Mouse (Mus musculus): ENCODE data around the gene Ly86. TPM values are rescaled to one million over a fixed set of nuclear protein-coding genes. Genes with fewer than 3 reads are reported as not detected.
A peak's percentile ranks its signal among the peaks of the same experiment; 100 is the strongest.

The Ly86 gene
- total and polyA plus RNA-seq, 3 experiments = 2.1 to 6.0 (median 5.9) TPM

DNA sequence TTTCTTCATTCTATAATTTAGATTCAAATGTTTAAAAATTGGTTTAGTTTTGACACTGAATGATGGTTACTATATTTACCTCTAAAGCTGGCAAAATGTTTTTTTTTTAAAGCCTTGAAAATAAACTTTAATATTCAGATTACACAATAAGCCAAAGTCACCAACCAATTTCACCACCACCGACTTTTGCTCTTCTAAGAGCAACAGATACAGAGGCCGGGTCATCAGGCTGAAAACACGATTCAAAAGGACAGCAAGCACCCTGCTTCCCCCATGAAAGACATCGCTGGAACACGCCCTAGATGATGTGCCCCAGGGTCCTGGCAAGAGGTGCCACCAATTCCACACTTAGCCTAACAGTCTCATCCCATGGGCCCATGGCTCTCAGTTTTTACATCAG, 113.5 kb downstream of the Ly86 start:
- DNase-seq = peak; percentile 24

DNA sequence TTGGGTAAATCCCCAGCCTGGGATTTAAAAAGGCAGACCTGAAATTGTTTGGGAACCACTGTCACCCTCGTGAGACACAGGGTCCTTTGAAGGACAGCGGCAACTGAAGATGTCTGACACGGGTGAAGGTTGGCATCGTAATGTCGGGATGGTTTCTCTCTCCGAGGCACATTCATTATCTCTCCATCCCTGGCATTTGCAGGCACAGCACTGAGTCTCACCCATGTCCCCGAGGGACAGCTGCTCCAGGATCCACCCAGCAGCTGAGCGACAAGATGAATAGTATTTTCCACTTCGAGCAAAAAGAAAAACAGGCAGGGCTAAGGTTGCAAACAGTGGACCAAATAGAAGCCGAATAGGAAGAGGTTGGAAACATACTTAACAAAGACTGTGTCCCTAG, 114.0 kb downstream of the Ly86 start:
- DNase-seq = peak; percentile 19

DNA sequence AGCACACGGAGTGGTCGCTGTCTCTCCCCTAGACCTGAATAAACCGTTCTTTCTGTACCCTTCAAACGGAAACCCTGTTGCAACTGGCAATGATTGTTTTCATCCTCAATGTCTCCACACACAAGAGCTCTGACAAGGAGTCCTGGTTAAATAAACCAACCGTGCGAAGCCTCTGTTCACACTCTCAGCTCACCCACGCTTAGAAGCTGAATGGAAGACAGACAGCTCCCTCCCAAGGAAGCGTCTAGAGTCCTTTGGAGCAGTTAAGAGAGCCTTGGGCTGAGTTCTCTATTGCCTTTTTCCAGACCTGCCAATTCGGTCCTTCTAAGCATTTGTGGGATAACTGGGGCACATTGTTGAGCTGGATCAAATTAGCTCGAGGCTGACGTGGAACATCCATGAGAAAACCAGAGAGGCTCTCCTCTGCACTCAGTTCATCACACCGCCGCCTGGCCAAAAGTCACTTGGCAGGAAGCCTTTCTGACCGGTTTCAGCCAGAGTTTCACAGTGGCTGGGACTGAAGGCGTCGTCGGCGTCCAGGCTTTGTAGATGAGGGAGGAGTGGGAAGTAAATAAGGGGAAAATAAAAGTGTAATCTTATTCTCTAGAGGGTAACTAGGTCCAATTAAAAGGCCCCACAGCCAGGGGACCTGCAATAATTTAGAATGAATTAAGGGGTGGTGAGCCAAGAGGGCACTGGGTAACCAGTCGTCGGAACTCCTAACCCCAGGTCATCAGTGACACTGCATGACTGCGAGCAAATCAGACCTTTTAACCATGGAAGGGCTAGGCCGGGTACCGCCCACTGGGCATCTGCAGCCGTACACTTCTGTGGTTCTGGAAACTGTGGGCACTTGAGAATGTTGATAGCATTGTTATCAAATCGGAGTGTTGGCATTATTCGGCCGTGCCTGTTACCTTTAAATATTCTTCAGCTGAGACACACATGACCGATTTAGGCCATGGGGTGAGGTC, 115.2 kb downstream of the Ly86 start:
- peak; percentile 77 for DNase-seq

DNA sequence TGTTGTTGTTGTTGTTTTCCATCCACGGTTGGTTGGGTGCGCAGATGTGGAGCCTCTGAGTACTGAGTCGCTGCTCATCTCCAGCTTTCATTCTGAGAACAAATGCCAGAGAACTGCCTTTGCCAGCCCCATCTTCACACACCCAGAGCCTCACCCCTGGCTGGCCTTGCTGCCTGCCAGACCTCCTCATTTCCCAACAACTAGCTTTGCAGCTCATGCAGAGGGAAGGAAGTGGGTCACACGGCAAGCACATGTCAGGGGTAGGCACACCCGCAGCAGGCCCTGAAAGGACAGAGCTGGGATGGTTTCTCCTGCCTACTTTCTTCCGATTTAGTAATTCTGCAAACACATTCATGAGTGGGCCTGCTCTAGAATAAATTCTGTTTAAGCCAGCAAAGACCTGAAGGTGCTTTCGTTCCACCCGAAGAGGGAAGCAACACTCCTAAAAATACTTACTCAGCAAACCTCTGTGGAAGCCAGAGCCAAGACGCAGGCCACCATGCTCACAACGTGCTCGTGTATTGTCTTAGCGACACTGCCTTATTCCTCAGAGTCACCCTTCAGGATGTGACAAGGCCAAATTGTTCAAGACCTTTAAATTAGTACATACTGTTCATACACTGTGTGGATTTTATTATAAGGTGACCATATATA, 117.2 kb downstream of the Ly86 start:
- DNase-seq = peak; percentile 90

DNA sequence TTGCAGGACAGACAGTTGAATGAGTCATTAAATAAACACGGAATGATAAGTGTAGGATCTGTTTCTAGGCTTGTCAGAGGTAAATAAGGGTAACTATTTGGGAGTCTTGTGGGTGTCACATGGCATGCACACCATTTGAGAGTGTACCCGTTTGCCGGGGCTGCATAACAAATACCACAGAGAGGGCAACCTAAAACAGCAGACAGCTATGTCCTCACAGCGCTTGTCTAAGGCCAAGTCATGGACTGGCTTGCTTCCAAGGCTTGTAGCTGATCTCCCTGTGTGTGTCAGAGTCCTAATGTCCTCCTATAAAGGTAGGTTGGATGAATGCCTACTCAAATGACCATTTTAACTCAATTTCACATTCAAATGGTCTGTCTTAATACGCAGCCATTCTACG, 120.7 kb downstream of the Ly86 start:
- DNase-seq = peak; percentile 51

DNA sequence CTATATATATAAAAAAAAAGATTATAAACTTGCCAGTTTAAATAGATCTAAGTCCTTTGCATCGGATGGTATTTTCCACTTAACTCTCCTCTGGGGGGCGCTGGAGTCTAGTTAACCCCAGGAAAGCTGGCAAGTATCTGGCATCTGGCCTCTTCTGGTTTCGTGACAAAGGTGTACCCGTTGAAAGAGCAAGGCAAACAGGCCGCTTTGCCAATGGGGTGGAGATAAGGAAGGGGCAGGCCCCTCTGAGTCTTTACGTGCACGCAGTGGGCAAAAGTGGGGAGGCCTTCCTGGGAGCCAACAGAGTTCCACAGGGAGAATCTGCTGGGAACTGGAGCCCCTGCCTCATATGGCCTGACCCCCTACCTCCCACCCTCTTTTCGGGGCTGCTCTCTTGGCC, 122.8 kb downstream of the Ly86 start:
- DNase-seq = peak; percentile 75

Measured in adrenal gland, adult 2 months (tissue).